Comparison of ENCODE assay signal across 8 mouse cellular contexts in genomic region chr5:120587940-120588568, GRCm38 (mm10). TPM values are rescaled to one million over a fixed set of nuclear protein-coding genes. Genes with fewer than 3 reads are reported as not detected.
DNase-seq lines count a peak whose midpoint lies in the region; ATAC-seq and TF ChIP-seq lines count a peak whose summit lies in the region.

No protein-coding gene starts in this region.

- H3K36me3 ChIP-seq in embryonic facial prominence, embryonic 15.5 days, result peaks cover 22% of the 10 kb centered on the region
- peaks cover 2% of the 10 kb centered on the region; the same call in 1 of the 2 replicates for H3K36me3 ChIP-seq in intestine, embryonic 16.5 days (ENCODE audit: control insufficient read depth, insufficient read depth, low read length)
- no peaks in the 10 kb centered on the region for H3K36me3 ChIP-seq in neural tube, embryonic 11.5 days (ENCODE audit: control insufficient read depth, insufficient read depth, low read length)

- H3K4me2 ChIP-seq in embryonic facial prominence, embryonic 15.5 days (replicated peaks), result peak overlapping the region; percentile 91
- peak overlapping the region; percentile 78 for H3K4me2 ChIP-seq in intestine, embryonic 16.5 days (ENCODE audit: low read depth, low read length)
- H3K4me2 ChIP-seq in neural tube, embryonic 11.5 days (ENCODE audit: low read depth), result peak overlapping the region; percentile 82

- H3K9me3 ChIP-seq in embryonic facial prominence, embryonic 15.5 days (replicated peaks), result no peaks in the 10 kb centered on the region
- H3K9me3 ChIP-seq in intestine, embryonic 16.5 days (ENCODE audit: control insufficient read depth, low read length), result peaks cover 5% of the 10 kb centered on the region
- H3K9me3 ChIP-seq in neural tube, embryonic 11.5 days (ENCODE audit: control insufficient read depth, low read length), result no peaks in the 10 kb centered on the region

- H3K4me3 ChIP-seq in left cerebral cortex, adult 2 months, result peak overlapping the region; percentile 89
- H3K4me3 ChIP-seq in embryonic facial prominence, embryonic 15.5 days (replicated peaks), result peak overlapping the region; percentile 92
- peak overlapping the region; percentile 86 for H3K4me3 ChIP-seq in intestine, embryonic 16.5 days (ENCODE audit: low read length)
- peak overlapping the region; percentile 70 for H3K4me3 ChIP-seq in neural tube, embryonic 11.5 days (ENCODE audit: low read depth, low read length)

- DNase-seq in left cerebral cortex, adult 2 months (ENCODE audit: extremely low spot score in 1 of 2, low spot score in 2 of 2), result no peak
- DNase-seq in left cerebral cortex, postnatal 36 days (ENCODE audit: low spot score in 2 of 2), result no peak
- no peak for DNase-seq in neural tube, embryonic 11.5 days (ENCODE audit: low spot score)
- no peak for DNase-seq in Muller cell, postnatal 12 days (ENCODE audit: inconsistent ontology term)
- DNase-seq in gastrocnemius, postnatal 14 days, result no peak

- H3K9ac ChIP-seq in embryonic facial prominence, embryonic 15.5 days, result peak overlapping the region; percentile 76
- peak overlapping the region; percentile 89 for H3K9ac ChIP-seq in intestine, embryonic 16.5 days (ENCODE audit: low read depth, low read length)
- H3K9ac ChIP-seq in neural tube, embryonic 11.5 days (ENCODE audit: low read length), result peak overlapping the region; percentile 81

- H3K27me3 ChIP-seq in embryonic facial prominence, embryonic 15.5 days, result no peaks in the 10 kb centered on the region
- no peaks in the 10 kb centered on the region for H3K27me3 ChIP-seq in intestine, embryonic 16.5 days (replicated peaks; ENCODE audit: control insufficient read depth, insufficient read depth, low read length)
- no peaks in the 10 kb centered on the region for H3K27me3 ChIP-seq in neural tube, embryonic 11.5 days (ENCODE audit: control insufficient read depth, insufficient read depth, low read length)

- peaks cover 30% of the 10 kb centered on the region for H3K4me1 ChIP-seq in embryonic facial prominence, embryonic 15.5 days
- peaks cover 22% of the 10 kb centered on the region for H3K4me1 ChIP-seq in intestine, embryonic 16.5 days (ENCODE audit: control insufficient read depth, insufficient read depth, low read length)
- peaks cover 8% of the 10 kb centered on the region; the same call in 1 of the 2 replicates for H3K4me1 ChIP-seq in neural tube, embryonic 11.5 days (ENCODE audit: control insufficient read depth, insufficient read depth, low read length)

- peak overlapping the region; percentile 92 for H3K27ac ChIP-seq in left cerebral cortex, adult 2 months
- H3K27ac ChIP-seq in embryonic facial prominence, embryonic 15.5 days (replicated peaks), result peak overlapping the region; percentile 87
- H3K27ac ChIP-seq in intestine, embryonic 16.5 days (ENCODE audit: low read length), result peak overlapping the region; percentile 85
- H3K27ac ChIP-seq in neural tube, embryonic 11.5 days (ENCODE audit: low read depth, low read length), result peak overlapping the region; percentile 58; the same call in 1 of the 2 replicates

- under 1% methylated on average over 29 of the region's 29 CpGs for WGBS in embryonic facial prominence, embryonic 15.5 days
- WGBS in intestine, embryonic 16.5 days, result under 1% methylated on average over 28 of the region's 29 CpGs
- WGBS in neural tube, embryonic 11.5 days, result 1% methylated on average over 29 of the region's 29 CpGs

- TF ChIP-seq CTCF in left cerebral cortex, adult 2 months (IDR thresholded peaks at IDR 0.05), result no peak

- ATAC-seq in embryonic facial prominence, embryonic 15.5 days (ENCODE audit: insufficient number of reproducible peaks, low FRiP score, low TSS enrichment, low read depth), result no peak; the same call in 1 of the 2 replicates
- 0 out of 2 replicates have a peak, but pooled peaks have one; percentile 7 for ATAC-seq in intestine, embryonic 16.5 days
- no peak; the same call in 1 of the 2 replicates for ATAC-seq in neural tube, embryonic 11.5 days (ENCODE audit: insufficient read depth, low FRiP score, low TSS enrichment)
- no peak for ATAC-seq in granulocyte monocyte progenitor cell, adult 5-6 weeks (replicated peaks; ENCODE audit: poor library complexity, severe bottlenecking)

- intact Hi-C loops in left cerebral cortex, adult 2 months (cut with DNase I), result loop anchor here (2.0 to 5.0 kb wide), 2 partner anchors 21 to 86 kb away; partner anchors contain the start of gene Plbd2
- intact Hi-C loops in left cerebral cortex, postnatal 36 days (cut with DNase I), result loop anchor here (5.0 kb wide), 1 partner anchor 76 kb away; the partner anchor contains the start of gene Slc8b1
- intact Hi-C loops in gastrocnemius, postnatal 14 days (cut with DNase I; ENCODE audit: low total_unique reads), result no loop called here

RNA-seq across cellular contexts. Expression of gene Tpcn1, which starts 0.4 kb away (rescaled TPM):
- total RNA-seq in left cerebral cortex, adult 2 months (2021), result 10 to 100 TPM; 36.8 to 42.1 TPM
- total RNA-seq in left cerebral cortex, postnatal 36 days (2021), result 10 to 100 TPM; 32.9 to 36.0 TPM
- 28.4 and 28.6 TPM in 2 replicates for polyA plus RNA-seq in embryonic facial prominence, embryonic 15.5 days (2015; fragmentation: Nextera tagmentation; extraction: Ambion mirVana)
- polyA plus RNA-seq in intestine, embryonic 16.5 days (2015; fragmentation: Nextera tagmentation; extraction: Ambion mirVana), result 21.4 and 23.9 TPM in 2 replicates
- polyA plus RNA-seq in neural tube, embryonic 11.5 days (2014; fragmentation: Nextera tagmentation; extraction: Ambion mirVana), result 14.9 and 16.8 TPM in 2 replicates
- 28.8 and 41.5 TPM in 2 replicates for total RNA-seq in granulocyte monocyte progenitor cell, adult 5-6 weeks (2014; fragmentation: Nextera tagmentation)
- total RNA-seq in granulocyte monocyte progenitor cell, adult 5-6 weeks (2017), result 12.7 and 14.1 TPM in 2 replicates
- total RNA-seq in gastrocnemius, postnatal 14 days (2021), result 10 to 100 TPM; 47.6 to 50.9 TPM

RNA-seq across cellular contexts. Expression of gene Iqcd, which starts 0.8 kb away (rescaled TPM):
- under 1 TPM; 0.47 to 0.75 TPM for total RNA-seq in left cerebral cortex, adult 2 months (2021)
- total RNA-seq in left cerebral cortex, postnatal 36 days (2021), result 1 to 10 TPM in 1 of 2 experiments, under 1 TPM in 1; 0.81 to 1.1 TPM
- 1.9 and 3.2 TPM in 2 replicates for polyA plus RNA-seq in embryonic facial prominence, embryonic 15.5 days (2015; fragmentation: Nextera tagmentation; extraction: Ambion mirVana)
- 0.17 and 0.27 TPM in 2 replicates for polyA plus RNA-seq in intestine, embryonic 16.5 days (2015; fragmentation: Nextera tagmentation; extraction: Ambion mirVana)
- 0.62 and 0.81 TPM in 2 replicates for polyA plus RNA-seq in neural tube, embryonic 11.5 days (2014; fragmentation: Nextera tagmentation; extraction: Ambion mirVana)
- total RNA-seq in granulocyte monocyte progenitor cell, adult 5-6 weeks (2014; fragmentation: Nextera tagmentation), result not detected in 2 replicates
- total RNA-seq in granulocyte monocyte progenitor cell, adult 5-6 weeks (2017), result not detected in 2 replicates
- total RNA-seq in gastrocnemius, postnatal 14 days (2021), result under 1 TPM in 1 of 2 experiments, not detected in 1; 0.13 TPM

RNA-seq across cellular contexts. Expression of gene Rita1, which starts 24.3 kb away (rescaled TPM):
- 10 to 100 TPM; 29.5 to 29.9 TPM for total RNA-seq in left cerebral cortex, adult 2 months (2021)
- total RNA-seq in left cerebral cortex, postnatal 36 days (2021), result 10 to 100 TPM; 35.7 to 36.3 TPM
- 15.5 and 15.8 TPM in 2 replicates for polyA plus RNA-seq in embryonic facial prominence, embryonic 15.5 days (2015; fragmentation: Nextera tagmentation; extraction: Ambion mirVana)
- 12.7 and 12.8 TPM in 2 replicates for polyA plus RNA-seq in intestine, embryonic 16.5 days (2015; fragmentation: Nextera tagmentation; extraction: Ambion mirVana)
- polyA plus RNA-seq in neural tube, embryonic 11.5 days (2014; fragmentation: Nextera tagmentation; extraction: Ambion mirVana), result 12.3 and 13.2 TPM in 2 replicates
- total RNA-seq in granulocyte monocyte progenitor cell, adult 5-6 weeks (2014; fragmentation: Nextera tagmentation), result 3.0 and 5.3 TPM in 2 replicates
- total RNA-seq in granulocyte monocyte progenitor cell, adult 5-6 weeks (2017), result 1.8 and 3.9 TPM in 2 replicates
- 1 to 10 TPM; 4.3 to 5.3 TPM for total RNA-seq in gastrocnemius, postnatal 14 days (2021)

RNA-seq across cellular contexts. Expression of gene Ddx54, which starts 24.5 kb away (rescaled TPM):
- total RNA-seq in left cerebral cortex, adult 2 months (2021), result 10 to 100 TPM; 38.6 to 41.0 TPM
- 10 to 100 TPM; 36.9 to 43.1 TPM for total RNA-seq in left cerebral cortex, postnatal 36 days (2021)
- polyA plus RNA-seq in embryonic facial prominence, embryonic 15.5 days (2015; fragmentation: Nextera tagmentation; extraction: Ambion mirVana), result 43.4 and 44.5 TPM in 2 replicates
- 50.8 and 51.4 TPM in 2 replicates for polyA plus RNA-seq in intestine, embryonic 16.5 days (2015; fragmentation: Nextera tagmentation; extraction: Ambion mirVana)
- 42.0 and 42.6 TPM in 2 replicates for polyA plus RNA-seq in neural tube, embryonic 11.5 days (2014; fragmentation: Nextera tagmentation; extraction: Ambion mirVana)
- 21.5 and 27.9 TPM in 2 replicates for total RNA-seq in granulocyte monocyte progenitor cell, adult 5-6 weeks (2014; fragmentation: Nextera tagmentation)
- total RNA-seq in granulocyte monocyte progenitor cell, adult 5-6 weeks (2017), result 33.1 and 38.7 TPM in 2 replicates
- total RNA-seq in gastrocnemius, postnatal 14 days (2021), result 10 to 100 TPM; 20.1 to 22.3 TPM

RNA-seq across cellular contexts. Expression of gene Cfap73, which starts 46.0 kb away (rescaled TPM):
- under 1 TPM in 1 of 2 experiments, not detected in 1; 0.52 TPM for total RNA-seq in left cerebral cortex, adult 2 months (2021)
- not detected for total RNA-seq in left cerebral cortex, postnatal 36 days (2021)
- polyA plus RNA-seq in embryonic facial prominence, embryonic 15.5 days (2015; fragmentation: Nextera tagmentation; extraction: Ambion mirVana), result 0.92 and 2.5 TPM in 2 replicates
- polyA plus RNA-seq in intestine, embryonic 16.5 days (2015; fragmentation: Nextera tagmentation; extraction: Ambion mirVana), result 0.24 TPM in 1 of 2 replicates, not detected in the other
- polyA plus RNA-seq in neural tube, embryonic 11.5 days (2014; fragmentation: Nextera tagmentation; extraction: Ambion mirVana), result not detected in 2 replicates
- total RNA-seq in granulocyte monocyte progenitor cell, adult 5-6 weeks (2014; fragmentation: Nextera tagmentation), result not detected in 2 replicates
- not detected in 2 replicates for total RNA-seq in granulocyte monocyte progenitor cell, adult 5-6 weeks (2017)
- total RNA-seq in gastrocnemius, postnatal 14 days (2021), result not detected

Comparison
In these comparisons a context has a peak if more than half of its experiments do, and no peak if none do; other contexts are left out.
1. RNA of gene Rita1, which starts 24.3 kb away (total RNA-seq): 35.7 to 36.3 TPM in left cerebral cortex, postnatal 36 days and 29.5 to 29.9 TPM in left cerebral cortex, adult 2 months; 4.3 to 5.3 TPM in gastrocnemius, postnatal 14 days and 1.8 to 5.3 TPM in granulocyte monocyte progenitor cell, adult 5-6 weeks; every median in the first group is over 4 times any median in the second.
2. Peak in every context shown above with its lines, with median percentiles within 50 percentile points of each other: H3K27ac ChIP-seq, H3K4me3 ChIP-seq, H3K4me2 ChIP-seq and H3K9ac ChIP-seq.